Mouse (Mus musculus): ENCODE measurements around the gene St8sia1.

- TF ChIP-seq CHD1 (IDR thresholded peaks at IDR 0.05; ENCODE audit: low read depth, low read length) (no peak), SMC3 (IDR thresholded peaks at IDR 0.05; ENCODE audit: low read depth, low read length) (no peak), MAZ (IDR thresholded peaks at IDR 0.05; ENCODE audit: low read depth, low read length) (no peak), CTCF (IDR thresholded peaks at IDR 0.05 in 2 of 3, conservative IDR thresholded peaks at IDR 0.05 in 1 of 3; ENCODE audit: control insufficient read depth in 1 of 3, insufficient read depth in 1 of 3, low read depth in 2 of 3, low read length in 3 of 3, poor library complexity in 1 of 3, severe bottlenecking in 1 of 3) (no peak), POLR2A (IDR thresholded peaks at IDR 0.05; ENCODE audit: control insufficient read depth in 1 of 2, insufficient read depth in 1 of 2, low read depth in 1 of 2, low read length in 2 of 2, poor library complexity in 1 of 2) (no peak), EP300 (IDR thresholded peaks at IDR 0.05; ENCODE audit: low read depth in 1 of 2, low read length in 2 of 2) (no peak), ETS1 (IDR thresholded peaks at IDR 0.05; ENCODE audit: low read depth, low read length) (no peak)
These were observed 184.3 kb downstream of the St8sia1 start for GRCm38 (mm10) chr6:142779812-142780573.
